Mouse (Mus musculus) heart, embryonic 10.5 days (tissue): ENCODE results near the gene Rnf39. TPM values are rescaled to one million over a fixed set of nuclear protein-coding genes. Genes with fewer than 3 reads are reported as not detected.
A peak's percentile ranks its signal among the peaks of the same experiment; 100 is the strongest.

Source experiments
- DNase-seq: peaks from one replicate; pipeline ENCODE4 v3.0.0-alpha.2; 2017; ENCODE audit warnings: low spot score
- H3K27ac ChIP-seq: fragments of 300-500 bp; sonication (generic); 2 replicates; pipeline ENCODE4 v1.5.1; 2016; ENCODE audit warnings: mild to moderate bottlenecking
- H3K27me3 ChIP-seq: fragments of 300-500 bp; sonication (generic); 2 replicates; pipeline ENCODE4 v1.6.1; 2016; ENCODE audit warnings: mild to moderate bottlenecking; ENCODE audit not compliant: poor library complexity, insufficient read depth, severe bottlenecking
- H3K36me3 ChIP-seq: fragments of 300-500 bp; sonication (generic); 2 replicates; pipeline ENCODE4 v1.6.1; 2016; ENCODE audit warnings: mild to moderate bottlenecking, moderate library complexity
- H3K4me1 ChIP-seq: fragments of 300-500 bp; sonication (generic); 2 replicates; pipeline ENCODE4 v1.6.1; 2016; ENCODE audit warnings: mild to moderate bottlenecking
- H3K4me3 ChIP-seq: fragments of 300-500 bp; sonication (generic); 2 replicates; pipeline ENCODE4 v1.5.1; 2016; ENCODE audit warnings: mild to moderate bottlenecking, moderate library complexity
- H3K9me3 ChIP-seq: fragments of 300-500 bp; sonication (generic); 2 replicates; pipeline ENCODE4 v1.6.1; 2016; ENCODE audit warnings: mild to moderate bottlenecking, moderate library complexity
- WGBS: fragments of 180-500 bp; shearing (Covaris S2); methylation state at CpG from one replicate; pipeline ENCODE4 v1.1.7; 2016; 5-methylcytosine and 5-hydroxymethylcytosine counted together
- polyA plus RNA-seq: library from polyadenylated mRNA; unstranded; fragments of >200 nt; fragmentation: Nextera tagmentation; extraction: Ambion mirVana; gene quantifications from 2 replicates; pipeline ENCODE4 v1.2.1, GENCODE M21; 2016

The Rnf39 gene
- polyA plus RNA-seq, 1 experiment from 2014 or later = not detected

DNA sequence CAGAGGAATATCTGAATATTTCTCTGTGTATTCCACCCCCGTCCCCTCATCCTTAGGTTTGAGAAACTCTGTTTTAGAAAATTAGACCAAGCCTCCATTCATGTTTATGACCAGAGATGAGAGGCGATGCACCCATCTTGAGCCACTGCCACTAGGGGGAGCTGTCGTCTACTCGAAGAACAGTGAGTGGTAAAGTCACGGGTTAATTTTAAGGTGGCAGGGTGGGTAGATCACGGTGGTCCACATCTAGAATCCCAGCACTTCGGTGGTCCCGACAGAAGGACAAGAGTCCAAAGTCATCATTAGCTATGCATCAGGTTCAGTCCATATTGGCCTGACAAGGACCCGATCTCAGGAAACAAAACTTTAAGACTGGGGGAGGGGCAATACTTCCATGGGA, 27.6 kb upstream of the Rnf39 start:
- H3K9me3 ChIP-seq = no peaks in the 10 kb centered on the region
- no peak overlapping the region for H3K27ac ChIP-seq
- no peaks in the 10 kb centered on the region for H3K36me3 ChIP-seq
- no peak for DNase-seq
- no peaks in the 10 kb centered on the region for H3K27me3 ChIP-seq
- WGBS = 13% methylated on average over 9 of the region's 9 CpGs
- no peak overlapping the region for H3K4me3 ChIP-seq
- H3K4me1 ChIP-seq = no peaks in the 10 kb centered on the region

DNA sequence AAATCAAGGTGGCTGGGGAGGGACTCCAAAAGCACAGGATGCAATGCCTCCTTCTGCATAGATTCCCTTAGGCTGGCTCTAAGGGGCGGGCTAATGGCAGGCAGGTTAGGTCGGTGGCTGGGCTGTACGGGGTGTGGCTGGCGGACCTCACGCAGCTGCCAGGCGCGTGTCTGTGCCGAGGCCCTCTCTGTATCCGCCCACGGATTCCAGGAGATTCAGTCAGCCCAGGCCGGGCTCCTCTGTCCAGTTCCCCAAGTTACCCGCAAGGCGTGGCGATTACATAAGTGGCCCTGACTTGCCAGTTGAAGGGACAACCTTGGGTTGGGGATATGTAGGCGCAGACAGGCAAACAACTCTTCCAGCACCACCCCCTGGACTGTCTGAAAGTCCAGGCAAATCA, 22.5 kb upstream of the Rnf39 start:
- Histone ChIP-seq H3K9me3 (no peaks in the 10 kb centered on the region), H3K4me1 (no peaks in the 10 kb centered on the region), H3K4me3 (no peak overlapping the region), H3K27ac (no peak overlapping the region), H3K36me3 (no peaks in the 10 kb centered on the region), H3K27me3 (no peaks in the 10 kb centered on the region)
- 42% methylated on average over 15 of the region's 15 CpGs for WGBS
- no peak for DNase-seq

DNA sequence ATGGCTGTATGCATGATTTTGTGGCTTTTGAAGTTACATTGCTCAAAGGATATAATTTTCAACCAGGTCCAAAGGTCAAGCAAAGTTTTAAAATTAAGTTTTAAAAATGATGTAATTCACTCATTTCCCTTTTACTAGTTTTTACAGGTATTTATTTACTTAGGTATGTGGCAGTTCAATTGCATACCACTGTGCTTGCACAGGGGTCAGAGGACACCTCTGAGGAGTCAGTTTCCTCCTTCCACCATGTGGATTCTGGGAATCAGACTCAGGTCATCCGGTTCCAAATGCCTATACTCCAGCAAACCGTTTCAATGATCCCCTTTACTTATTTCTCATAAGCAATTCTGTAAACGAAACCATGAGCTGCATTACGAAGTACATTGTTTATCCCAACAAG, 20.0 kb upstream of the Rnf39 start:
- no peaks in the 10 kb centered on the region for H3K27me3 ChIP-seq
- no peak overlapping the region for H3K4me3 ChIP-seq
- no peak for DNase-seq
- no peak overlapping the region for H3K27ac ChIP-seq
- no peaks in the 10 kb centered on the region for H3K4me1 ChIP-seq
- no peaks in the 10 kb centered on the region for H3K9me3 ChIP-seq
- no peaks in the 10 kb centered on the region for H3K36me3 ChIP-seq
- 81% methylated on average over 4 of the region's 4 CpGs for WGBS

DNA sequence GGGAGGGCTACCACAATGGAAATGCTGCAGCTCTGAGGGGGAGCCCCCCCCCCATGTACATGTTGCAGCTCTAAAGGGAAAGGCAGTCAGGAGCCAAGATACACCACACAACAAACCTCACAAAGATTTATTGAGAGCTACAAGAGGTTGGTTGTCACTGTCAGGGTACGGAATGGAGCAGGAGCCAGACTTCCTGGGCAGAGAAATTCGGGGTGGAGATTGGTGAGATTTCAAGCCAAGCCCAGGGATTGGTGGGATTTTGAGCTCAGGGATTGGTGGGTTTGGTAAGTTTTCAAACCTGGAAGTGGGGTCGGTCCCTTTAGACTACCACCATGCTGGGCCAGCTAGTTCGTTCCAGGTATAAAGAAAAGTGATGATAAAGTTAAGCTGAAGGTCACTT, 19.2 kb upstream of the Rnf39 start:
- H3K27ac ChIP-seq = no peak overlapping the region
- 62% methylated on average over 4 of the region's 4 CpGs for WGBS
- H3K9me3 ChIP-seq = no peaks in the 10 kb centered on the region
- H3K36me3 ChIP-seq = no peaks in the 10 kb centered on the region
- H3K4me3 ChIP-seq = no peak overlapping the region
- H3K27me3 ChIP-seq = no peaks in the 10 kb centered on the region
- no peak for DNase-seq
- no peaks in the 10 kb centered on the region for H3K4me1 ChIP-seq

DNA sequence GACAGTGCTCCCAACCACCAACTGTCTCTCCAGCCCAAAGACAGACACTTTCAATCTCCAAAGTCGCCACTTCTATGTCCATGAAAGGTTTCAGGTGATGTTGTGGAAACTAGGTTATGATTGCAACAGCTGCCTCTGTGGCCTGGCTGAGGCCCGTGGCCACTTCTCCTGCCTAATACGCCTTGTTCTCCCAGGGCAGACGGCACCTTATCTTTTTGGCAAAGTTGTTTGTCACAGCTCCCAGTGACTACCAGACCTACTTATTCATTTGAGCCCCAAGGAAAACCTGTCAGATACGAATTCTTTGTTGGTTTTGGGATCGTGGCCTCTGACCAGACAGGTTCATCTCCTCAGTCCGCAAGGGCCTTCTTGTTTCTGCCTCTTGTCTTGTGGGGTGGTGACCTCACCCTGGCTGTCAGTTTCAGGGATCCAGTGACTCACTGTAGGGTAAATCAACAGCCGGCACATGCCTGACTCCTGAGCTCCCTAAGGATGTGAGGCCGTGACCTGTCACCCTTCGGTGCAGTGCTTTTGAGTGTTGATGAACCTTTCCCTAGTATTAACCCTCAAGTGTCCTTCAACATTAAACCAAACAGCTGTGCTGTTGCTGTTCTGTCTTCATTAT, 15.1 kb upstream of the Rnf39 start:
- WGBS = 36% methylated on average over 10 of the region's 10 CpGs
- DNase-seq = no peak
- Histone ChIP-seq H3K27ac (no peak overlapping the region), H3K4me3 (no peak overlapping the region), H3K4me1 (no peaks in the 10 kb centered on the region), H3K36me3 (no peaks in the 10 kb centered on the region), H3K9me3 (no peaks in the 10 kb centered on the region), H3K27me3 (peaks cover 5% of the 10 kb centered on the region; the same call in 1 of the 2 replicates)

DNA sequence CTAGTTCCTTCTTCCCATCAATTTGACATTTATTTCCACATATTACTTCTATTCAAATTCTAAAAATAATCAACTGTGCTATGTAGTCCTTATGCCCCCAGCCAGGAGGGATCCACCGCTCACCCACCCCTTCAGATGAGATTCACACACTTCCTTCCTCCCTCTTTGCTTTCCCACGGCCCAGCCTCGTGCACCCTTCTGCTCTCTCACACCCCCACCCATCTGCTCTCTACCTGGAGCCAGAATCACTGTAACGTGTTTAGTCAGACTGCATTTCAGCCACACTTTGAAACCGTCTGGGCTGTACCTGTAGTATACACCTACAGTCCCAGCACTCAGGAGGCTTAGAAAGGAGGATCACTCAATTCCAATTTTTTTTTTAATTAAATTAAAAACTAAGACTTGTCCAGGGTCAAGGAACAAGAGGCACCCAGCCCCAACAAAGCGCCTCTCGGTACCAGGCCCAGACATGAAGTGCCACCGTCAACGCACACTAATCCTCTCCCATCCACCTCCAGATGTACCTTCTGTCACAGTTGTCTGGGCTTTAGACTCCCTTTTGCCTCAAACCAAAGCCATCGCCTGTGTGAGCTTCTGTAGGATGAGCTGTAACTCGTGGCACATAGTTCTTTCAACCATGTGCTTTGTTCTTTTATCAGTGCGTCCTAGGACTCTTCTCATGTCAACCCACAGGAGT, 13.3 kb upstream of the Rnf39 start:
- H3K9me3 ChIP-seq = no peaks in the 10 kb centered on the region
- WGBS = 70% methylated on average over 12 of the region's 12 CpGs
- H3K4me1 ChIP-seq = no peaks in the 10 kb centered on the region
- H3K4me3 ChIP-seq = no peak overlapping the region
- no peak overlapping the region for H3K27ac ChIP-seq
- no peaks in the 10 kb centered on the region for H3K36me3 ChIP-seq
- peak; percentile 70 for DNase-seq
- H3K27me3 ChIP-seq = peaks cover 8% of the 10 kb centered on the region; the same call in 1 of the 2 replicates

DNA sequence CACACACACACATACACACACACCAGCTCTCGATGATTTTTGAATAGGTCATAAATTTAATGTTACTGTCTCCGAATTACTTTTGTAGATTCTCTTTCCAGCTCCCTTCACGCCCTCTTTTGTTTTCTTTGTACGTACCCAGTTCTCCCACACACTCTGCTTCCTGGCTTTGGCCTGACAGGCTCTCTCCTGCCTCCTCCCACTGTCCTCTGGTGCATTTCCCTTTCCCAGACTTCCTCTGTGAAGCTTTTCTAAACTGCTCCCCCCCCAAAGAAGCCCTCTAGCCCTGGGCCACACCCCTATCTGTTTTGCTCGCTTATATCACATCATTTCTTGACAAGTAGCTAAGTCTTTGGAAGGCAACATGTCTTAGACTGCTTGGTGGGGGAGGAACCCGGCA, 12.5 kb upstream of the Rnf39 start:
- Histone ChIP-seq H3K27me3 (peaks cover 8% of the 10 kb centered on the region; the same call in 1 of the 2 replicates), H3K9me3 (no peaks in the 10 kb centered on the region), H3K36me3 (no peaks in the 10 kb centered on the region), H3K4me3 (no peak overlapping the region), H3K4me1 (no peaks in the 10 kb centered on the region), H3K27ac (no peak overlapping the region)
- DNase-seq = no peak
- WGBS = 68% methylated on average over 6 of the region's 6 CpGs

DNA sequence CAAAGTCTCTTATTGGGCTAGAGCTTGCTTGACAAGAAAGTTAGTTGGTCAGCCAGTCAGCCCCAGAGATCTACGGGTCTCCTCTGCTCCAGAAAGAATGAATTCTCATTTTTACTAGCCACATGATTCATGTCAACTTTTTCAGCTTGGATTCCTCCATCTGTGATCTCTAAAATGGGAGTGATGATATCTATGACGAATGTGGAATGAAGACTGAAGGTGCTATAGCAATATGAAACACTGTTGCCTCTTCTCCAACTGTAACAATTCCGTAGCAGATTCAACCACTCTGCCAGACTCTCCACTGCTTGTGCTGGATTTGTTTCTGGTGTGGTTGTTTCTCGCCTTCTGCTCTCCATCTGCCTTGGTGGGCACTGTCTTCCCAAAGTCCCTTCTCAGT, 11.6 kb upstream of the Rnf39 start:
- no peaks in the 10 kb centered on the region for H3K9me3 ChIP-seq
- DNase-seq = peak; percentile 6
- 80% methylated on average over 4 of the region's 4 CpGs for WGBS
- peaks cover 8% of the 10 kb centered on the region; the same call in 1 of the 2 replicates for H3K27me3 ChIP-seq
- H3K4me1 ChIP-seq = no peaks in the 10 kb centered on the region
- H3K27ac ChIP-seq = no peak overlapping the region
- H3K36me3 ChIP-seq = no peaks in the 10 kb centered on the region
- H3K4me3 ChIP-seq = no peak overlapping the region

DNA sequence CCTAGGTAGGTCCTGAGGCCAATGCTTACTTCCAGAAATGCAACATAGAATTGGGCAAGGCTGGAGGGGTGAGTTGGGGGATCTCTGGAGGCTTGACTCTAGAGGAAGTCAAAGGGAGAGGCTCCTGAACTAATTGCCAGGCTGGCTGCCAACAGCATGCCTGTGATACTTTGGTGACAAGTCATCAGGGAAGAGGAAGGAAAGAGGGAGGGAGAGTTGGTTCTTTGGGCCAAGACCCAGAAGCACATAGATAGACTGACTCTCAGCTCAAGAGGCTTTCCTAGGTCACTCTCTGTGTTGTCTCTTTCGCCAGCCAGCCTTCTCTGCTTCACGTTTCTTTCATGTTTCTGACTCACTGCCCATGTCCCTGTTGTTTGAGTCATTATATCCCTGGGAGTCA, 10.9 kb upstream of the Rnf39 start:
- no peaks in the 10 kb centered on the region for H3K36me3 ChIP-seq
- 53% methylated on average over 2 of the region's 2 CpGs for WGBS
- no peak overlapping the region for H3K27ac ChIP-seq
- no peaks in the 10 kb centered on the region for H3K9me3 ChIP-seq
- H3K4me1 ChIP-seq = no peaks in the 10 kb centered on the region
- H3K27me3 ChIP-seq = peaks cover 8% of the 10 kb centered on the region; the same call in 1 of the 2 replicates
- no peak overlapping the region for H3K4me3 ChIP-seq
- DNase-seq = no peak

DNA sequence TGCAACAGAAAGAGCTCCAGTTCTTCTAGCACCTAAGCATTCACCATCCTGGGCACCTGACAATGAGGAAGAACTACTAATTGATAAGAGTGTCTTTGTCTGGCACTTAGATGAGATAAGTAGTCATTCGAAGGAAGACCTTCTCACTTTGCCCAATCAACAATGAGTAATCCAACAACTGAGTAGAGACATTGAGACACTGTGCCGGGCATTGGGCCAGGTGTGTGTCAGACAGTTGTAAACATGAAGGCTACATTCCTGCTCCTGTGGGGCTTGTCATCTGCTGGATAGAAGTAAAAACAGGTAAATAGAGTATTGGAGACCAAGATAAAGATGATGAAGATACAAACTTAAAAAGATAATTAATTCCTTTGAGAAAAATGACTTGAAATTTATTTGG, 4.7 kb upstream of the Rnf39 start:
- Histone ChIP-seq H3K27ac (no peak overlapping the region), H3K9me3 (no peaks in the 10 kb centered on the region), H3K4me1 (peaks cover 8% of the 10 kb centered on the region), H3K36me3 (no peaks in the 10 kb centered on the region), H3K4me3 (no peak overlapping the region), H3K27me3 (peaks cover 41% of the 10 kb centered on the region)
- no peak for DNase-seq
- 68% methylated on average over 2 of the region's 2 CpGs for WGBS

DNA sequence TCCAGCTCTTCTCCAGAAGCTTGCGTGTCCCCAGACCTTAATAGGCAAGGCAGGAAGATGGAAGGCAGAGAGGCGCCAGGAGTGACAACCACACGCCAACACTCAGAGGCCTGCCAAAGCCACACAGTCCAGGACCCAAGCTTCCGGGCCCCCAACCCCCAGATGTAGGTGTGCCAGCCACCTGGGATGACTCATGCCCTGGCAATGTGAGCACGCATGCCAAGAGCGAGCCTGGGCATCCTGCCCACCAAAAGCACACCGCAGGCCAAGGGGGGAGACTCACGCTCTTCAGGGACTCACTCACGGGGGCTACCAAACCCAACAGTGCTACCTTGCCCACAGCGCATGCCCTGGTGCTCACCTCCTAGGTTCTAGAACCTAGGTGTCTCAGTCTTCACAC, 327 bp upstream of the Rnf39 start:
- H3K4me1 ChIP-seq = peaks cover 19% of the 10 kb centered on the region
- peak; percentile 74 for DNase-seq
- no peak overlapping the region for H3K27ac ChIP-seq
- no peaks in the 10 kb centered on the region for H3K36me3 ChIP-seq
- H3K4me3 ChIP-seq = peak overlapping the region; percentile 59
- WGBS = 56% methylated on average over 10 of the region's 10 CpGs
- H3K27me3 ChIP-seq = peaks cover 81% of the 10 kb centered on the region
- H3K9me3 ChIP-seq = no peaks in the 10 kb centered on the region

DNA sequence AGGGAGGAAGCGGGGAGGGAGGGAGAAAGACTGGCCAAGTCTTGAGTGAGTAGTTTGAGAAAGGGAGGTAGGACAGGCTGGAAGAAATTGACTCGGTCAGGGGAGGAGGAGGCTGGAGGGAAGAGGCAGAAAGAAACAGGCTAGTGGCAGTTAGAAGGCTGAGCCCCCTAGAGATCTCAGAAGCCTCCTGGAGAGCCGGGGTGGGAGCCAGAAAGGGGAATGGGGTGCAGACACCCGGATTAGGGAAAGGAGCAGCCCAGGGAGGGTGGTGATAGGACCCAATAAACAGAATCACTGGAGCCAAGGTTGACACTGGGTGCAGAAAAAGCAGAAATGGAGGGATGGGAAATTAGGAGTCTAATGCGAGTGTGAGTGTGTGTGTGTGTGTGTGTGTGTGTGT, 973 bp downstream of the Rnf39 start:
- Histone ChIP-seq H3K36me3 (peaks cover 5% of the 10 kb centered on the region), H3K4me1 (peaks cover 24% of the 10 kb centered on the region), H3K9me3 (no peaks in the 10 kb centered on the region), H3K27ac (no peak overlapping the region), H3K4me3 (0 out of 2 replicates have a peak overlapping the region, but pooled peaks have one; percentile 59), H3K27me3 (peaks cover 89% of the 10 kb centered on the region)
- no peak for DNase-seq
- 19% methylated on average over 5 of the region's 5 CpGs for WGBS

DNA sequence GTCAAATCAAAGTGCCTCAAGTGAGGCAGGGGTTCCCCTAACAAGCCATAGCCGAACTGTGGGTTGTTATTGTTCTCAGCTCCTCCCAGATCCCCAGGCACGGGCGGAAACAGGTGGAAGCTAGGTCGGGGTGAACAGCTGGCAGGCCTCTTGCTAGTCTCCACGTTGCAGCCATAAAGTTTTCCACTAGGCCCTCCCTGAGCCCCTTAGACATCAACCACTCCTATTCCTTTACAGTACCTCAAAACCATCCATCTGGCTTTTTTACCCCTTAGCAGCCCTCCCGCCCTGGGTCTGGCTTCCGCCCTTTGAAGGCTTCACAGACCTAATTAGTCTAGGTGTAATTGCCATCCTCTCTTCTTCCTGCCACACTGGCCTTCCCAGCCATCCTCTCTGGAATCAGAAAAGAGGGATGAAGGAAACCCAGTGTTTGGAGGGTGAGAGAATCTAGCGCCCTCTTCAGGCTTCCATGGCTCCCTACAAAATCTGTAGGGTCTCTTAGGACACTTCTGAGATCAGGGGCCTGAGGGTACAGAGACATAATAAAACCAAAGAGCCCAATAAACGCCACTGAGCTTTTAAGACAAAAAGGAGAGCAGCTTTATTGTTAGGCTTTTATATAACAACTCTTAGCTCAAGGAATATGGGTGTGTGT, 1.5 kb downstream of the Rnf39 start:
- Histone ChIP-seq H3K4me3 (no peak overlapping the region), H3K36me3 (peaks cover 10% of the 10 kb centered on the region), H3K27me3 (peaks cover 84% of the 10 kb centered on the region), H3K9me3 (no peaks in the 10 kb centered on the region), H3K27ac (no peak overlapping the region), H3K4me1 (peaks cover 24% of the 10 kb centered on the region)
- 22% methylated on average over 9 of the region's 9 CpGs for WGBS
- DNase-seq = no peak
